Mouse (Mus musculus) left cerebral cortex, adult 2 months (tissue): ENCODE measurements around the gene Epdr1. TPM values are rescaled to one million over a fixed set of nuclear protein-coding genes. Genes with fewer than 3 reads are reported as not detected.

Source experiments
- DNase-seq, 2 experiments: peaks; one replicate each; pipeline ENCODE4 v3.0.0; 2021 to 2022; ENCODE audit warnings: low spot score in 2 of 2, mixed read lengths in 1 of 2; ENCODE audit errors: extremely low spot score in 1 of 2
- H3K27ac ChIP-seq: fragments of 200-600 bp; 2 replicates; pipeline ENCODE4 v1.8.1; 2022
- H3K4me3 ChIP-seq: fragments of 200-600 bp; 2 replicates; pipeline ENCODE4 v1.8.1; 2022
- CTCF ChIP-seq: fragments of 200-600 bp; IDR thresholded peaks from 2 replicates; pipeline ENCODE4 v1.8.1; 2022; ENCODE audit warnings: antibody characterized with exemption, mild to moderate bottlenecking, moderate library complexity
- intact Hi-C: fragments of 180-260 bp; cut with DNase I; formaldehyde crosslinking; loops from one replicate; pipeline ENCODE4 v1.15.1; 2025
- total RNA-seq, 2 experiments: library from RNA; stranded (reverse); gene quantifications; 2 replicates each; pipeline ENCODE4 v1.2.3; 2021

The Epdr1 gene
- total RNA-seq, 2 experiments from 2014 or later, result 98.4 to 98.5 TPM

DNA sequence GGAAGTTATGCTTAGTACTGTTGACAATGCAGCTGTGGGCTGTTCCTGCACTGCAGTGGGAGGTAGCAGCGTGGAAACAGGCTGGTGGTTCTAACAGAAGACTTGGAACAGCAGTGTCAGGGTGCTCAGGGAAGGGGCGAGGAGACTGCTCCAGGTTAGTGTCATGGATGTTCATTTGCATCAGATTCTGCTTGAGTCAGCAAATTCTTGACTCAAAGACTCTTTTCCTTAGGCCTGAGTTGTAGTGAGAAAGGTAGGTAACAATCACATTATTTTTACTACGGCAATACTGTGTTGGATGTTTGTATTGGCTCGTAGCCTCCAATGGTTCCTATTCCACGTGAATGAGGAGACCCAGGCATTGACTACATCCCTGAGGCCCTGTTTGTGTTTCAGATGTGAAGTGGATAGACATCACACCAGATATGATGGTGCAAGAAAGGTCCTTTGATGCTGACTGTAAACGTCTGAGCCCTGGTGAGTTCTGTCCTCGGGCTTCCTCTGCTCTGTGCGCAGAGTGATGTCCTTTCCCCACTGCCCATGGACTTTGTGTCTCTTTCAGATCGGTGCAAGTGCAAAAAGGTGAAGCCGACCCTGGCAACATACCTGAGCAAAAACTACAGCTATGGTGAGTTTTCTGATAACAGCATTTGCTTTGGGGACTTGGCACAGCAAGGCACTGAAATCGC, 5.0 kb upstream of the Epdr1 start:
- Histone ChIP-seq H3K27ac (no peak overlapping the region), H3K4me3 (no peak overlapping the region)
- DNase-seq, result no peak
- TF ChIP-seq CTCF, result no peak
- intact Hi-C loops, result no loop called here

DNA sequence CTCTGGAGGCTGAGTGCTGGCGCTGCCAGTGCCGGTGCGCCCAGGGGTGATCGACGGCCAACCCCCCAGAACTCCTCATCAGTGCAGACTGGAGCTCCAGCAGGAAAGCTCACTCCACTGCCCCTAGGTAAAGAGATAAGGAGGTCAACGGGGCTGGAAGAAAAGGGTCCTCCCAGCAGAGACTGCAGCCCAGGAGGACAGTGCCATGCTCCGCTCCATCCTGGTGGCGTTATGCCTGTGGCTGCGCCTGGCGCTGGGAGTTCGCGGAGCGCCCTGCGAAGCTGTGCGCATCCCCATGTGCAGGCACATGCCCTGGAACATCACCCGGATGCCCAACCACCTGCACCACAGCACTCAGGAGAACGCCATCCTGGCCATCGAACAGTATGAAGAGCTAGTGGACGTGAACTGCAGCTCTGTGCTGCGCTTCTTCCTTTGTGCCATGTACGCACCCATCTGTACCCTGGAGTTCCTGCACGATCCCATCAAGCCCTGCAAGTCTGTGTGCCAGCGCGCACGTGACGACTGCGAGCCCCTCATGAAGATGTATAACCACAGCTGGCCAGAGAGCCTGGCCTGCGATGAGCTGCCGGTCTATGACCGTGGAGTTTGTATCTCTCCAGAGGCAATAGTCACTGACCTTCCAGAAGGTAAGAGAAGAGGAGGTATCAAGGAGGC, 3.6 kb upstream of the Epdr1 start:
- intact Hi-C loops, result no loop called here

DNA sequence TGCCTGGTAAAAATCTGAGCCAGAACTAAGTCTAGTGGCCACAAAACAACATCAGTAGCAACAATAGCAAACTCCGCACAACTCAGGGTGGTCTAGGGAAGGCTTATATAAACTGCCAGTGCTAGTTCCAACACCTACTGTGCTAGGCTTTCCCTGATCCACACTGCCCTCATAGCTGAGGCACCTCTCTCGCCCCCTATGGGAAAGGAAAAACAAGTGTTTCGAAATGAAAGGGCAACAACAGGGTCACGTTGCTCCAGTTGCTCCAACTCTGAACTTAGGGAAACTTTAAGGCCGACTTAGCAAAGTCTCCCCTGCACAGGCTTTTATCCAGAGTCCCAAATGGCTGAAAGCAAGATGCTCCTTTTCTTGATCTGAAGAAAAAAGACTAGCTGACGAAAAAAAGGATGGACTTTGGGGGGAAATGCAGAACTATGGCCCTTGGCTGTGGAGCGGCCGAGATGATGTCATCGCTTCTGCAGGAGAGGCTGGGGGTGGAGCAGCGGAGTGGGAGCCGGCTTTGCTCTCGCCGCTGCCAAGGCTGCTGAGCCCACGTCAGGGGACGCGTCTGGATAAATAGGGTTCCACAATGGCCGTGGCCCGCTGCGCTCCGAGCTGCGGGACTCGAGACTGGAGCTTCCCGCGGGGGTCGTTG, 3.0 kb upstream of the Epdr1 start, which contains the start of gene Sfrp4:
TSS of gene Sfrp4 (plus strand) at position 532 of the 655 bp plus-strand sequence.
- Histone ChIP-seq H3K4me3 (peak within 1 kb of the TSS; percentile 49), H3K27ac (peak within 1 kb of the TSS; percentile 50; the same call in 1 of the 2 replicates)
- intact Hi-C loops, result no loop called here
- DNase-seq, result peak; percentile 39 to 60
- TF ChIP-seq CTCF, result peak; percentile 32

More for the DNA sequence above, 3.6 kb upstream of the Epdr1 start:
- DNase-seq, result peak in 1 of 2 experiments; percentile 20
- Histone ChIP-seq H3K4me3 (peak overlapping the region; percentile 49), H3K27ac (peak overlapping the region; percentile 50; the same call in 1 of the 2 replicates)
- TF ChIP-seq CTCF, result no peak

DNA sequence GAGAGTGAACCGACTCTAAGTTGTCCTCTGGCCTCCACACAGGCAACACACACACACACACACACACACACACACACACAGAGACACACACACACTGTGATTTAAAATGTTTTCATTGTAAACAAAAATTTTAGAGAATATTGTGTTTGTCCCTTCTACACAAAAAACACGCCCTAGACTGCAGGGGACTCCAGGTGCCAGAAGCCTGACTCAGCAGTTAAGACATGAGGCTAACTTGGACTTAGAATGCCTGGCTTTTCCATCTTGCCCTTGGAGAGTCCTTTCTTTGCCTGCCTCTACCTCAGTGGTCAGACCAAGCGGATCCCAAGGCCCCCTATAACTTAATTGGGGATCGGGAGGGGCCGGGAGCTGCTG, 899 bp downstream of the Epdr1 start:
- H3K4me3 ChIP-seq, result peak overlapping the region; percentile 90
- intact Hi-C loops, result loop anchor here (10.0 kb wide), 1 partner anchor 224 kb away; the partner anchor contains the start of gene Stard3nl
- TF ChIP-seq CTCF, result no peak
- peak overlapping the region; percentile 95 for H3K27ac ChIP-seq
- DNase-seq, result no peak

DNA sequence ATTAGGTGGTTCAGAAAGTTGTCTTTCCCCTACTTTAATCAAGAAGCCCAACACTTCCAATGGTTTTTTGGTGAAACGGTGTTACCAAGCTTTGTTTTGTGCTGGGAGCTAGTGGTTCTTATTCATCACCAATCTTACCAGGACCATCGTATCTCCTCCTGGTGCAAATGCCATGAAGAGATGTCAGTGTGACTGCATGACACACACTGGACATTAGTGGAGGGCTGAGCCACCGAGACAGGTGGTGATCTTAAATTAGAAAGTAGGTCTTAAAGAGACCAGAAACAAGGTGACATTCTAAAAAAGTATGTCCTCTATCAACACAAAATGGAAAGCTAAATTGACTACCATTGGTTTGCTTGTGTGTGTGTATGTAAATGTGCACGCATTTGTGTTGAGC, 1.6 kb downstream of the Epdr1 start:
- Histone ChIP-seq H3K27ac (no peak overlapping the region), H3K4me3 (peak overlapping the region; percentile 90)
- intact Hi-C loops, result loop anchor here (10.0 kb wide), 1 partner anchor 223 kb away; the partner anchor contains the start of gene Stard3nl
- no peak for DNase-seq
- no peak for TF ChIP-seq CTCF

DNA sequence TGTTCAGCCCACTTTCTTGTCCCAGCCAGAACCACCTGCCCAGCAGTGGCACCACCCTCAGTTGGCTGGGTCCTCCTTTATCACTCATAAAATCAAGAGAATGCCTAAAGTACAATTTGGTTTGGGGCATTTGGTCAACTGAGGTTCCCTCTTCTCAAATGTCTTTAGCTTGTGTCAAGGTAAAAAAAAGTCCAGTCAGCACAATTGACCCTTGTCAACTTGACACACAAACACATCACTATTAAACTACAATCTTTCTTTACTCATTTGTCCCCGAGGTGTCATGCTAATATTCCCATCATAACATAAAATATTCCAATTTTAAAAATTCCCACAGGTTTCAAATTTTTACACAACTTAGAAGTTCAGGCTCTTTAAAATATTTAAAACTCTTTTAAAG, 5.4 kb downstream of the Epdr1 start:
- intact Hi-C loops, result loop anchor here (10.0 kb wide), 1 partner anchor 220 kb away; the partner anchor contains the start of gene Stard3nl
- no peak for TF ChIP-seq CTCF
- H3K27ac ChIP-seq, result no peak overlapping the region
- H3K4me3 ChIP-seq, result no peak overlapping the region
- DNase-seq, result no peak

DNA sequence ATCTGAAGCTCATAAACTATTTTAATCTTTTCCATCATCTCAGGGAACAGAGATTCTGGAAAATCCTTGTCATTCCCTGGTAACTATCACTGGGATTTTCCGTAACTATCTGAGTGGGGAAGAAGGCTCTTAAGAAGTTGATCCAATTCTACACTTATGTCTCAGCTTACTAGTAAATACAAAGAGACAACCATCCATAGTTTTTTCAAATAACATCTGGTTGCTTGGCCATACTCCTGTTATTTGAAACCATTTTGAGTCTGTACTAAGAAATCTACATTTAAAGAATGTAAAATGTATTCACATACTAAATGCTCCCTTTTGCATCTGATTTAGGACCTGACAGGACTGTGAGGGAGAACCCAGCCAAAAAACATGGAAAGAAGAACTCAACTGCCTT, 6.3 kb downstream of the Epdr1 start:
- intact Hi-C loops, result loop anchor here (10.0 kb wide), 1 partner anchor 219 kb away; the partner anchor contains the start of gene Stard3nl
- no peak for TF ChIP-seq CTCF
- no peak for DNase-seq
- Histone ChIP-seq H3K27ac (no peak overlapping the region), H3K4me3 (no peak overlapping the region)

DNA sequence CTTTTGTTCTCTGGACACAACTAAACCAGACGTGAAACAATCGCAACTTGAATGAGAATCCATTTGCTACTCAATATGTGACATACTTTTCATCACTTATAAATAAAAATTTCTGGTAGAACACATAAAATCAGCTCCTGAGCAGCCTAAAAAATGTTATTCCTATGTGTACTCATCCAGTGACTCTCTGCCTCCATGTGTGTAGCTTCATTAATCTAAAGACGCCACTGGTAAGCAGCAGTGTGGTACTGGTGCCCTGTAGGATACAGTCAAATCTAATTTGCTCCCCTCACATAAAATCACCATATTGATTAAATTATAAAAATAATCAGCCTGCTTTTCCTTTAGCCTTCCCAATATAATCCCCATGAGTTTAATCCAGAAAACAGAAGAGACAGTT, 6.8 kb downstream of the Epdr1 start:
- TF ChIP-seq CTCF, result no peak
- DNase-seq, result no peak
- no peak overlapping the region for H3K27ac ChIP-seq
- intact Hi-C loops, result loop anchor here (10.0 kb wide), 1 partner anchor 218 kb away; the partner anchor contains the start of gene Stard3nl
- no peak overlapping the region for H3K4me3 ChIP-seq

DNA sequence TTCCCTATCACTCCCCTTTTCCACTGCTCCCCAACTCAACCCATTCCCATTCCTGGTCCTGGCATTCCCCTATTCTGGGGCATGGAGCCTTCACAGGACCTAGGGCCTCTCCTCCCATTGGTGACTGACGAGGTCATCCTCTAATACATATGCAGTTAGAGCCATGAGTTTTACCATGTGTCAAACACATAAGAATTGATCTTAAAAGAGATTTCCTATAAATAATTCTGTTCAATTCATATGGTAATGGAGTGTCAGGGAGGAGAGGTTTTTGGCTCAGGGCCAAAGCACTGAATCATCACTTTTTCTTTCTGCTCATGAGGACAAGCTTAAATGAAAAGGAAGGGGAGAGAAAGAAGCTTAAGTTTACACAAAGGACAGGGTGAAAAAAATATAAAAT, 7.4 kb downstream of the Epdr1 start:
- DNase-seq, result no peak
- no peak overlapping the region for H3K27ac ChIP-seq
- H3K4me3 ChIP-seq, result no peak overlapping the region
- intact Hi-C loops, result loop anchor here (10.0 kb wide), 1 partner anchor 218 kb away; the partner anchor contains the start of gene Stard3nl
- no peak for TF ChIP-seq CTCF

DNA sequence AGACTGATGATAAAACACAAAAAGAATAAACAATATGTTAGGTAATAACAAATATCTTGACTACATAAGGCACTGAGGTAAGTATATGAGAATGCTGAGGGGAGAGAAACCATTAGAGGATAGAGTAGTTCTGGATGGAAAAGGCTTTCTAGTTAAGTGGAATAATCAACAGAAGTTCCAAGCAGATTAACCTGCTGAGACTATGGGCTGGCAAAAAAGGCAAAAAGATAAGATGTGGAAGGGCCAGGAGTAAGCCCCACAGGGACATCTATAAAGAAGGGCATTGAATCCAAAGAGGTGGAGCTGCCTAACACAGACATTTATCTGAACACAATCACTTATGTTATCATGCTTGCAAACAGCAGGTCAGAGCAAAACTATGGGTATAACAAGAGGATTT, 11.6 kb downstream of the Epdr1 start:
- DNase-seq, result no peak
- no peak for TF ChIP-seq CTCF
- intact Hi-C loops, result no loop called here
- H3K27ac ChIP-seq, result no peak overlapping the region
- no peak overlapping the region for H3K4me3 ChIP-seq

DNA sequence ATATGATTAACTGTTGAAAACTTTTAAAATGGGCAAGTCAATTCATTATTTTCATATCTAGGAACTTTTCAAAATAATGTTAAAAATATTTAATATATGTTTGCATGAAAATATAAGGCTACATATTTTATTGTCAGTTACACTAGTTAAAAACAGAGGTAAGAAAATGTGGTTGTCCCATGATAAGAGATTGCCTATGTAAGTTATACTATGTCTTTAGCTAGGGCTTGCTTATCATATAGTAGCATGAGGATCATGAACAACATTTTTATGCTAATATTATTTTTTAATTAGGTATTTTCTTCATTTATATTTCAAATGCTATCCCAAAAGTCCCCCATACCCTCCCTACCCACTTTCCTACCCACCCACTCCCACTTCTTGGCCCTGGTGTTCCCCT, 14.8 kb downstream of the Epdr1 start:
- Histone ChIP-seq H3K27ac (no peak overlapping the region), H3K4me3 (no peak overlapping the region)
- intact Hi-C loops, result no loop called here
- no peak for TF ChIP-seq CTCF
- no peak for DNase-seq

DNA sequence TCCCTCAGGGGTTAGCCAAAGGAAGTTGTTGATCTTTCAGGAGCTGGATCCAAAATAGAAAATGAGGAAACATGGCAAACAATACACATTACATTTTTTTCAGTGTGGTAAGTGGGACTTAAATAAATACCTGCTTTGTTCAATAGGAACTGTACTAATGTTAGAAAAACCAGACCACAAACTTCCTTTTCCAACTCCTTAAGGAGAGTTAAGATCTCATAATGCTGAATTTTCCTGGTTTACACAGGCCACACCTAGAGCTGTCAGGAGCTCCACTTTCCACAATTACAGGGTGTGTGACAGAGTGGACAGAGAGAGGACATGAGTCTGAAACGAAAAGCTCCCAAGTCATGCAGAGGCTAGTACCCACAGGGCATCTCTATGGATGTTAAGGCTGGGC, 16.0 kb downstream of the Epdr1 start:
- no peak for TF ChIP-seq CTCF
- Histone ChIP-seq H3K27ac (no peak overlapping the region), H3K4me3 (no peak overlapping the region)
- intact Hi-C loops, result no loop called here
- no peak for DNase-seq
